Mouse (Mus musculus) left cerebral cortex, adult 11 months (tissue): ENCODE data around the gene Esd.
A peak's percentile ranks its signal among the peaks of the same experiment; 100 is the strongest.

ENCODE experiments used
- DNase-seq: peaks from one replicate; pipeline ENCODE4 v3.0.0; 2022; ENCODE audit warnings: low spot score

Esd gene

DNA sequence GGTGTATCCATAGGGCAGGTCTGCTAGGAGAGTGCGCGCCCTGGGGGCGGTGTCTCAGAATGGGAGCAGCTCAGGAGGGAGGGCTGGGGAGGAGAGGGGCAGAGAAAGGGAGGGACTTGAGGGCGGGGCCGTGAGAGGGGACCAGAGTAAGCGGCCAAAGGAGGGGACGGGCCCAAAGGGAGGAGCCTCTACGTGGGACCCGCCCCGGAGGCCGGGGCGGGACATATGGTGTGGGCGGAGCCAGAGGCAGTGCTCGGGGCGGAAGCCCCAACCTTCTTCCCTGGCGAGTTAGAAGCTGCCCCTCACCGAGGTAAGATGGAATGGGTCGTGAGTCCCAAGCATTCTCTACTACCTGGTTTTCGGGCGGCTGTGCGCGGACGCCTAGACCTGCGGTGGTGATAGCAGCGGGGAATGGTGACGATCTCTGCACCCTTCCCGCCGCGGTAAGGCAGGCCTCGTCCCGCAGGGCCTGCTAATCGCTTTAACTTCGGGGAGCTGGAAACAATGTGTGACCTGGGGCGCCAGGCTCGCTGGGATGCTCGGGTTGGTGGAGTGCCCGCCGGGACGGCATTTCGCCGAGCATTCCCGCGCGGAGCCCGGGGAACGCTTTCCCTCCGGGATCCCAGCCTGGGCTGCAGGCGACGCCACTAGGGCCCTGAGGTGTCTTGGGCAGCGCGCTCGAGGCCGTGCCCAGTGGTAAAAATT is at the start of gene Esd:
Gene Esd (plus strand): TSS at position 219 of the 705 bp plus-strand sequence.
- DNase-seq: peak; percentile 76

DNA sequence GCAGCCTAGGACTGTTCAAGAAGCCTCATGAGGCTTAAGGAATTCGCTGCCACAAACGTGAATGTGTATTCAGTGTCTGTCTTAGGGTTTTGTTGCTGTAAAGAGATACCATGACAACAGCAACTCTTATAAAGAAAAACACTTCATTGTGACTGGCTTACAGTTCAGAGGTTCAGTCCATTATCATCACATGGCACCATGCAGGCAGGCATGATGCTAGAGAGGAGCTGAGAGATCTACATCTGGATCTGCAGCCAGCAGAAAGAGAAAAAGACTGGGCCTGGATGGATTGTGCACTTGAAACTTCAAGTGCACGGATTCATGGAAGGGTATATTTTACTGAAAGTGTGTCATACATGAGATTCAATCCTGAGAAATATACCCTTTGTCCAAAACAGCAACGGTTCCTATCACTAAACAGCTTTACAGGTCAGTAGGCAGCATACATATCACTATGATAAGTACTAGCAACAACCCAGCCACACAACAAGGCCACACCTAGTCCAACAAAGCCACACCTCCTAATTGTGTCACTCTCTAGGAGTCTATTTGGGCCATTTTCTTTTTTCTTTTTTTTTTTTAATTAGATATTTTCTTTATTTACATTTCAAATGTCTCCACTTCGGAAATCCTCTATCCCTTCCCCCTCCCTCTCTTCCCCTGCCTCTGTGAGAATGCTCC is 47.7 kb upstream of the Esd start:
- no peak for DNase-seq

DNA sequence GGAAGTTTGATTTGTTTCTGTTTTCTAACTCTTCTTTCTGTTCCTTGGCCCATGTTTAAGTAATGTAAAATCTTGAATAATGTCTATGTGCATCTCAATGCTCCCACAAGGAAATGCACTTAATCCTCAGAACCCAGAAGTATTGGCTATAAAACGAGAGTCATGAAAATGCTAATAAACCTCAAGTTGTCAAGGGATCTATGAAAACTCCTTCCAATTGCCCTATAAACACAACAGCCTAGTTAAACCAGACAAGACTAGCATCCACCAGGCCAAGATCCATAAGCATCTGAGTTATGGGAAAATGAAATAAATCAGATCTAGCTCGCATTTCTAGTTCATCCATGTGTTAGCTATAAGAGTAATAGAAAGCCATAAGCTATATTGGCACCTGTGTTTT is 40.1 kb upstream of the Esd start:
- no peak for DNase-seq

DNA sequence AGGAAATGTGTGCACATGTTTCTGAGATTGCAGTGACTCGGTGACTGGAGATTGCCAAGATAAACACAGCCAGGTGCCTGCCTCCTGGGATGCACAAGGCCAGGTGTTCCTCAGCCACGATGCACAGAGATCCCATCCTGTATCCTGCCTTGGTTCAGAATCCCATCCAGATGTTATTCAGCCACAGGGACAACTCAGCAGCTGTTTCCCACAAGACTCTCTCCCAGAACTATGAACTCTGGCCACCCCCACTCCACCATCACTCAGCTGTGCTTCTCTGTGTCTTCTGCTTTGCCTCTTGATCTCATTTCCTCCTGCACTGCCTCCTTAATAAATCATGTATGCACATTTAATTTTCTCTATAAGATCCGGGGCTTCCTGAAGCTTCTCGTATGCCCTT is 35.3 kb upstream of the Esd start:
- DNase-seq: no peak

DNA sequence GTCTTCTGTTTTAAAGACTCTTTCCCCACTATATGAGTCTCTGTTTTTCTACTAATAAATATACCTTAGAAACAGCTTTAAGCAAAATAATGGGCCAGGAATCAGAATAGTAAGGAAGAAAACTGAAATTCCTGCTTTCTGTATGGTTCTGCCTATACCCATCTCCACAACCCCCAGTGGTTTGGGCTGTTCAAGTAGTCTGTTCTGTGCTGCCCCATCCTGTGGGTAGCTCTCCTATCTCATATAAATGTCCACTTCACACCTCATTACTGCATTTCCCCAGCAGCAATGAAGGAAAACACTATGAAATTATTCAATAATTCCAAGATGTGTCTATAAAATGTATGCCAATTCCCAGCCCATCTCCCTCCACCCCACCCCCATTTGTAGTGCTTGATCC is 34.7 kb upstream of the Esd start:
- DNase-seq: no peak

DNA sequence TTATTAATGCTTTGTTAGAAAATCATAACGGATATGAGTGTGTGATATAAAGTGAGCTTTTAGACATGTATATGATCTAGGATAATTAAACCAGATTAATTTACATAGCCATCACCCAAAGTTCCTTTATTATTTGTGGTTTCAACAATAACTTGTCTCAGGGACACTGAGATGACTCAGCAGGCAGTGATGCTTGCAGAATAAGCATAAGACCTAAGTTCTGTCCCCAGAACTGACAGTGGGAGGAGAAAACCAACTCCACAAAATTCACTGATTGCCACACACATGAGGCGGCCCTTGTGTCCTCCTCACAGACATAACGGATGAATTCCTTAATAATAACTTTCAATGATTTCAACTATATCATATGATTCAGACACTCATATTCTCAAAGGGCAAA is 32.9 kb upstream of the Esd start:
- no peak for DNase-seq

DNA sequence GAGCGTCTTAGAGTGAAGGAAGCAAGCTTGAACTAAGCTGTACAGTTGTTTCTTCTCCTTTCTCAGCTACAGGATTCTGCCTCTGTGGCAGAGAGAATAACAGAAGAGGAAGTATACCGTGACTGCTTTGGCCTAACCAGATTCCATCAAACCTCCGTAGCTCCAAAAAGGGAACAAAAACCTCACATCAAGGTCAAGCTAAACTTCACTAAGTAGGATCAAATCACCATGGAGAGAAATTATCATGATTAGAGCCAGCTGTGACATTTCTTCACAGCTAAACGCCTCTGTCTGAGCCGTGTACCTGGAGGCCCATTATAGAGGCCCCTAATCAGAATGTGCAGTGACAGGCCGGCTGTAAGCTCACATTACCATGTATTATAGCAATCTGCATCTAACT is 28.2 kb upstream of the Esd start:
- DNase-seq: no peak

DNA sequence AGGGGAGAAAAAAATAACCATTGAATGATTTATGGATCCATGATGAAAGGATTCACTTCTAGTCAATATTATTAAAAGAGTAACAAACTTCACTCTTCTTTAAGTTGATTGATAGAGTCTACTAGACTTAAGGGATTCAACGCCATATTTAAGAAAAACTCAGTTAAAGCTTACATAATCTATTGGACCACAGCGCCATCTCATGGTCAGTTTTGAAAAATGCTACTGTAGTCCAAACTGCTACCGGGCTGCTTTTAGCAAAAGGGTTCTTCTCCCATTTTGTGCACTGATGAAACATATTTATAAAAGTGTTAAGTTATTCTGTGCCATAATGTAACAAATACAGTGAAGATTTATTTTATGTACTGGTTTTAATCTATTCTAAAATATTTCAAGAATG is 23.0 kb upstream of the Esd start:
- DNase-seq: peak; percentile 24

DNA sequence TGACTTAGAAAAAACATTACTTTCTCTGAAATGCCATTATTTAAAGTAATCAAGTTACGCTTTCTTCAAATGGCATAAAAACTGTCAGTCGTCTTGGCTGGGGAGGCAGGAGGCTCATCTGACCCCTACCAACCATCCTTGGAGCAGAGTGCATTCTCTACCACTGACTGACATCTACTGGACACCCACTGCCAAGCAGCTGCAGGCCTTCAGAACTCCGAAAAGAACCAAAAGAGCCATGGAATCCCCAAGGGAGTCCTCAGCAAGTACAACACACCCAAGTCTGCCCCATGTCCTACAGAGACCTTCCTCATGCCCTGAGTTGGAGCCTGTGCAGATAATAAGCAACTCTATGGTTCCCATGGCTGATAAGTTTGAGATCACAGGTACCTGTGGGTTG is 8.6 kb upstream of the Esd start:
- DNase-seq: no peak

DNA sequence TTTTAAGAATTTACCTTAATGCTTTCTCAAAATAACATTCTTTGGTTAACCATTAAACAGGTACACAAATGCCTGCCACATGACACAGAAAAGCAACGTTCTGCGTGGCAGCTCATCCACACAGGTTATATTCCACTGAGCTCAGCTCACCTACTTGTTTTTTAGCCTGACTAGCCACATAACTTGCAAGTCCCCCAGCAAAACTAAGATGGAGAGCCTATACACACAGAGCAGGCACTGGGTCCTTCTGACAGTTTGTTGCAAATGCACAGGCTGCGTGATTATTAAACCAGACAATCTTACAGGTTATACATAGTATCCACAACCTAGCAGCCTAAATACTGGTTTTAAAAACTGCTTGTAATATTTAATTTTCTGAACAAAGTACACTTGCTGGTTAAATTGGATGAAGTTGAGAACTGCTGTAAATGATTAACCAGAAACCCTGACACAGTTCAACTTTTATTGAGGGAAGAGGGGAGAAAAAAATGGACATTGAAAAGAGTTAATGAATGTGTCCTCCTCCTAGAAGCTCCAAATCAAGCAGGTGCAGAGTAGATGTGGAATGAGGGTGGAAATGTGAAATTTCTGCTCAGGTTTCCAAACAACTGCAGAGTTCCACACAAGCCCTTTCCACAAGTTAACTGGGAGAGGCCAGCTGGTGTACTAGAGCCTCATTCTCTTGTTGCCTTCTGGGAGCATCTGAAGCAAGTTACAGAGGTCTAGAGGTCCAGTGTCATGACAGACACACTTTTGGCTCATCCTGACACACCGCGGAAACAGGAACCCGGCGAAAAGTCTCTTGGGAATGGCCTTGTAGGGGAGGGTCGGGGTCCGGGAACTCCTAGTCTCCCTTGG is 647 bp upstream of the Esd start:
- DNase-seq: no peak

DNA sequence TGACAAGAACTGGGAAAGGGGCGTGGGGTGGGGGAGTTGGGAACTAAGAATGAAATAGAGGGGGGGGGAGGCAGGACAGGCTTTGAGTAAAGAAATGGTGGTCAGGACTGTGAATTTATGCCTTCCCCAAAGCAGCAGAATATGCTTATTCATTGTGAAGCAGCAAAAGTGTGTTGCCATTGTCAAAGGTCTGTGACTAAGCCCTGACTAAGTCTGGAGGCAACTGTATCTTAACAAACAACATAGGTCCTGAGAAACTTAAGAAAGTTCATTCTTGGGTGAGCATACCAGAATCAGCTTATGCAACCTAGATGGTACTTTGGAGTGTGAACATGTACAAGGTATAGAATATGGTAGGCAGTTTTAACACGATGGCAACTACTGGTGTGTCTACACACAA is 1.3 kb downstream of the Esd start:
- DNase-seq: no peak

DNA sequence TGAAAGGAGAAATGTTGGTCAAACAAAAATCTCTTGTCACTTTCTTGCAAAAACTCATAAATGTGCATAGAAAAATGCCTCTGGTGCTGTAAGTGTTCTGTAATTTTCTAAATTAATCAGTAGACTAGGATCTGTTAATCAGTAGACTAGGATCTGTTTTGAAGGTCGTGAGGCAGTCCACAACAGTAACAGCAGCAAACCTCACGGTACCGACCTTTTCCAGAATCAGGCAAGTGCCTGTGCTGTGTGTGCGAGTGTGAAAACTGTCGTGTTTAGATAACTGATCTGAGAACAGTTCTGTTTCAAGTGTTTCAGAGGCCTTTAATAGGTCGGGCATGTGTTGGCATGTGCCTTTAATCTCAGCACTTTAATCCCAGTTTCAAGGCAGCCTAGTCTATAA is 3.4 kb downstream of the Esd start:
- no peak for DNase-seq

DNA sequence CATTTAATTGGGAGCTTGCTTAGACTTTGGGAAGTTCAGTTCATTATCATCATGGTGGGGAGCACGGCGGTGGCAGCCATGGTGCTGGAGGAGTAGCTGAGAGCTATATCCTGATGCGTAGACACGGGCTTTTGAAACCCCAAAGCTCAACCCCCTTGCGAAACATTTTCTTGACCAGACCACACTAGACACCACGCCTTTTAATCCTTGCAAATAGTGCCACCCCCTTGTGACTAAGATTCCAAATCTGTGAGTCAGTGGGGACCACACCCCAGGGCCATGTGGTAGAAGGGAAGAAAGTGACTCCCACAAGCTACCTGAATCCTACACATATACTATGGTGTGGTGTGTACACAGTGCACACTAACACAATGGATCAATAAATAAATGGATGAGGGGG is 4.8 kb downstream of the Esd start:
- no peak for DNase-seq

DNA sequence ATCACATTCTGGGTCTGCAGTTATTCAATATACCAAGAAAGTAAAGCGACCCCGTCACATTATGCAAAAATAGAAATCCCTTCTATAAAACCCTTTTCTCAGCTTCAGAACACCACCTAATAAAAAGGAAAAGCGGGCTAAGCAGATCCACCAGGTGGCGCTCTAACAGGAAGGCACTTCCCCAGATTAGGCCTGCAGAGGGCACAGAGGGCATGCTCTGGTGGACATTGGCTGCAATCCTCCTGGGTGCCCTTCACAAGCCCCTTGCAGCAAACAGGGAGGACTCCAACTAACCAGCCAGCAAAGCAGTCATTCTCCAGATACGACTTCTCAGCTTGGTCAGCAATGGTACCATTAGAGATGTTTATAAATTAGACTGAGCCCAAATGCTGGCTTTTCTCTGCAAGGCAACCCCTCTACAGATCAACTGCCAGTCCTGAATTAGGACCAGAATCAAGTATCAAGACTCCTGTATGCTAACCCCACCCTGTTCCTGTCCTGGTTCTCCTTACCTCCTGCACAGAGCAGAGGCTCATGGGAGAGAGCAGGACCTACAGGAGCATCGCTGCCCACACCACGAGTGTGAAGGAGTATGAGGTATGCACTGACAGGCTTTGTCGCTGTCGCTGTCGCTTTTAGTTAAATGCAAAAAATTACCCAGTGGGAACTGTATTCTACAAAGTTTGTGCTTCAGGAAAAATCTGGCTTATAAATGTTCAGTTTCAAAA is 32.3 kb downstream of the Esd start:
- peak; percentile 28 for DNase-seq

DNA sequence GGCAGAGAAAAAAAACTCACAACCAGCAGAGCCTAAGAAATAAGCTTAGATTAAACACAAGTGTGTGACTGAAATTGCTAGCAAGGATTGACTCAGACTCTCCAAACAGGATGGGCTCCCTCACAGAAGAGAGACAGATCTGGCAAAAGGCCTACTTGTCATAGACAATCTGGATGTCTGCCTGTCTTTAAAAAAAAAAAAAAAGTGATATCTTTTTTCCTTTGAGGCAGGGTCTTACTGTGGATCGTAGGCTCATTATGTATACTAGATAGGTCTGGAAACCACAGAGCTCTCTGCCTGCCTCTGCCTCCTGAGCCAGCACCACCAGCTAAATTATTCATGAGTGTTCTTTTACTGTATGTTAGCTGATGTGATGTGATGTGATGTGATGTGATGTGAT is 35.8 kb downstream of the Esd start:
- no peak for DNase-seq

DNA sequence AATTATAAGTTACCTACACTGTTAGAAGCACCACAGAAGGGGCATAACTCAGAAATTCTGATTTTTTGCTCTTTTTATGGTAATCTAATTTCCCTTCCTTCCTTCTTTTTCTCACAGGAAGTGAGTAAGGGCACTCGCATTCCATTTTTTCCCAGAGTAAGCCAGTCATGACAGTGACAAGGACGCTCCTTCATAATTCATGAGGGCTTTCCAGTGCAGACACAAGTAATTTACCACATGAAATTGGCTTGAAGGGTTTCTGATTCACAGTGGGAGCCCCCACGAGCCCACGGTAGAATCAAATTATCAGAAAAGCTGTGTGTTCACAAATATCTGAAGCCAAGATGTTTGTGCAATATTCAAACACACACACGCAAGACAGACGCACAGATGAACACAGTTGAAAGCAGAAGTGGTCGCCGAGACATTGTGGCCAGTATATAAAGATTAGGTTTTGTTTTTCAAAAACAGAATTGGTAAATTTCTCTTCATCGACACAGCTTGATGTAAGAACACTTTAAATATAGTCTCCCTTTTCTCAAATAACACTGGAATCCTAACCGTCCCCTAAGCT is 42.0 kb downstream of the Esd start:
- no peak for DNase-seq

DNA sequence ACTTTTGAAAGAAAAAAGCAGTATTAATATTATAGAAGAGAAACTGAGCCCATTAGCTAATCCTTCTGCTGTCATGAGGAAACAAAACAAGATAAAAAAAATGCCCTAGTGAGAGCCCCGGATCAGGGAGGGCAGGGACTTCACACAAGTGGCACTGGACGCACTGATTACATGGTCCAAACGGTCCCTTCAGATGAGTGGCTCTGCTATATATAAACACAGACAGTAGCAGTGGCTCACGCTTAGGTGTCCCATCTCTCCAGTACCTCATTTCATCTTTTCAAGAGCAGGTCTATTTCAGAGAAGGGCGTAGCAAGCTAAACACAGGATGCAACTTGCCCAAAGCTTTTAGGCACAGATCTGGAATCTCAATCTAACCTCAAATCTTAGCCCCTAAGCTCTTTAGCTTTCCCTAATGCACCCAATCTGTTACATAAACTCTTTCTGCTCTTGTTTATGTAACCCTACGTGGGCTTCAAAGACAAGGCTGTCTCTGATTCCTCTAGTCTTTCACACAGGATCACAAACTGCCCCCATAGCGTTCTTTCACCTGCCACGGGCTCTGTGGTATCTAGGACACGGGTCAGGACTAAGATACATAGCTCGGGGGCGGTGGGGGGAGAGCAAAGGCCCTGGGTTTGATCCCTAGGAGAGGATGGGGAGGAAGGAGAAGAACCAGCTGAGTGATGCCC is 52.3 kb downstream of the Esd start:
- DNase-seq: no peak

DNA sequence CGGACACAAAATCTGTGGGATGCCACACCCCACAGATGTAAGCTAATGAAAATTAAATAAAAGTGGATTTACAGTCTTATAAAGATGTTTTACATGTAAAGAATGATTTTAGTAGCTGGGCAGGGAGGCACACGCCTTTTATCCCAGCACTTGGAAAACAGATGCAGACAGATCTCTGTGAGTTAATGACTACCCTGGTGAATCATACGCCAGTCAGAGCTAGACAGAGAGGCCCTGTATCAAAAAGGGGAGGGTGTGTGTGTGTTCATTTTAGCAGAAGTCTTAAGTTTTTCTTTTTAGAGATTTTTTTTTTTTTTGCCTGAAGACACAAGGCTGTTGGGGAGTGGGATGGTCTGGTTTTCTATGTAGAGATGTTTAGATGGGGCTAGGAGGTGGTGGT is 55.6 kb downstream of the Esd start:
- no peak for DNase-seq

DNA sequence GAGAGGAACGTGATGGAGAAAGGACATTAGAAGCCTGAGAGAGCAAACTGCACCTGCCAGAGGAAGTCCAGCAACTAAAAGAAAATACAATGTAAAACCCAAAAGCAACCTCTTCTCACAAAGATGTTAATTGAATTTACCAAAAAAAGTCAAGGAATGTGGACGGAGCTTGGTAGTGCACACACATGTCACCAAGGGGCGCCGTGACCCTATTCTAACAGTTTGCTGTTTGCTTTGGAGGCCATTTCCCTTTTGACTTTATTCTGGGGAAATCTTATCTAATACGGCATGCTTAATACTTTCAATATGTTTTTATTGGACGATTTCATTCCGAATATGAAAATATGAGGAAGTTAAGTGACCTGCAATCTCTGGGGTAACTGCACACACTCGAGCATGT is 56.7 kb downstream of the Esd start:
- DNase-seq: no peak

DNA sequence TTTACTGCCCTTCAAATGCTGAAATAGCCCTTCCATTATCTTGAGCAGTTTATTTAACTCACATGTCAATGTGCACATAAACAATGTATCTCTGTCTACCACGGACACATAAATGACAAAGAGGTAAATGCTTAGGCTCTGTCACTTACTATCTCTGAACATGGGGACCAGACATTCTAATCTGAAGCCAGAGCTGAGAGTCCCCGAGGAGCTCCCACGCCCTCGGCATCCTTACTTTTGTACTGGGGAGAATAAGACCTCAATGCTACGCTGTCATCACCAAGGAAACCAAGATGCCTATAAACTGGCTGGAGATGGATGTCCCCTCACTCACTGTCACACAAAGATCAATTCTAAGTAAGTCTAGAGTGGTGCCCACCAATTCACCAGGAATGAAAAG is 58.4 kb downstream of the Esd start:
- DNase-seq: no peak

DNA sequence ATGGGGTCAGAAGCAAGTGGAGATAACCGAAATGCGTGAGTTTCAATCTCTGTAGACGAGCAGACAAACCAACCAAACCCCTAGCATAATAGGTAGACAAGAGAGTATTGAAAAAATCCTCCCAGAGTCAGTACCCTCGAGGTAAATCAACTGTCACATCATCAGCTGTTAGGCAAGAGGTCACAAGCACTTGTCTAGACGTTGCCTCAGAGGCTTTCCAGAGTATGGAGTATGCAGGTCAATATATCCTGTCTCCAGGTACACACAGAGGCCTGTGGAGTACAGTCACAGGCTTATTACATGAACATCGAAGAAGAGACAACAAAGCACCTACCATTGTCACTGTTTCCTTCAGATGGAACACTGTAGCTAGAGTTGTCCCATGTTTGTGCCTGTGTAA is 60.7 kb downstream of the Esd start:
- DNase-seq: no peak

DNA sequence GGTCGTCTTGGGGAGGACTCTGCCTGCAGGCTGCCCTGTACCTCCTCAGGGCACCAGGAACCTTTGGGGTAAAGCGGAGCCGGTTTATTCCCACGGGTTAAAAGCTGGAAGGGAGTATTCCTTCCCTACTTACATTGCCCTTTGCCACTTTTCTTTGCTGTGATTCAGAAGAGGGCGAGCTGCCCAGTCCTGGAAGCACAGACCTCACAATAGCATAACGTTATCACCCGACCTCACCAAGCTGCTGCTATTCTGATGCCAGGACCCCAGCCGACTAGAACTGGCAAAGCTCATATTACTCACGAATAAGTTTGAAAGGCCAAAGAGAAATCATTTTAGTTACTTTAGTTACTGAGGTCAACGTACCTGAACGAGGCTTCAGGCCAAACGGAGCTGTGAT is 62.8 kb downstream of the Esd start:
- DNase-seq: no peak
